Mouse (Mus musculus) neural tube, embryonic 15.5 days (tissue): ENCODE measurements around the gene Ttc26. TPM values are rescaled to one million over a fixed set of nuclear protein-coding genes. Genes with fewer than 3 reads are reported as not detected.
"Not testable (repeated sequence)": the region's sequence is repeated elsewhere in the genome, so short reads cannot be mapped to it uniquely, and the experiment has no call there.

Source experiments
- ATAC-seq: fragments of 200-750 bp; cut with Nextera tagmentation; 2 replicates; pipeline ENCODE4 v1.8.0; 2017; ENCODE audit warnings: mild to moderate bottlenecking, moderate TSS enrichment, moderate library complexity; ENCODE audit not compliant: low FRiP score
- H3K27ac ChIP-seq: fragments of 300-500 bp; sonication (generic); replicated peaks from 2 replicates; pipeline ENCODE4 v1.5.1; 2015; ENCODE audit warnings: mild to moderate bottlenecking, inconsistent platforms
- H3K27me3 ChIP-seq: fragments of 300-500 bp; sonication (generic); replicated peaks from 2 replicates; pipeline ENCODE4 v1.6.1; 2015; ENCODE audit warnings: inconsistent platforms
- H3K36me3 ChIP-seq: fragments of 300-500 bp; sonication (generic); 2 replicates; pipeline ENCODE4 v1.6.1; 2015; ENCODE audit warnings: inconsistent platforms
- H3K4me1 ChIP-seq: fragments of 300-500 bp; sonication (generic); 2 replicates; pipeline ENCODE4 v1.6.1; 2015; ENCODE audit warnings: inconsistent platforms
- H3K4me2 ChIP-seq: fragments of 300-500 bp; sonication (generic); 2 replicates; pipeline ENCODE4 v1.6.1; 2015; ENCODE audit warnings: inconsistent platforms, mild to moderate bottlenecking, moderate library complexity
- H3K4me3 ChIP-seq: fragments of 300-500 bp; sonication (generic); replicated peaks from 2 replicates; pipeline ENCODE4 v1.5.1; 2015; ENCODE audit warnings: mild to moderate bottlenecking, inconsistent platforms
- H3K9ac ChIP-seq: fragments of 300-500 bp; sonication (generic); replicated peaks from 2 replicates; pipeline ENCODE4 v1.6.1; 2015; ENCODE audit warnings: mild to moderate bottlenecking, inconsistent platforms
- H3K9me3 ChIP-seq: fragments of 300-500 bp; sonication (generic); replicated peaks from 2 replicates; pipeline ENCODE4 v1.6.1; 2016; ENCODE audit warnings: inconsistent platforms
- WGBS: fragments of 180-500 bp; shearing (Covaris S2); methylation state at CpG from one replicate; pipeline ENCODE4 v1.1.7; 2015; ENCODE audit warnings: mixed read lengths; 5-methylcytosine and 5-hydroxymethylcytosine counted together
- polyA plus RNA-seq: library from polyadenylated mRNA; unstranded; fragments of >200 nt; fragmentation: Nextera tagmentation; extraction: Ambion mirVana; gene quantifications from 2 replicates; pipeline ENCODE4 v1.2.1, GENCODE M21; 2015

Gene Ttc26
- polyA plus RNA-seq, 1 experiment from 2014 or later, result 4.8 TPM

- H3K9ac ChIP-seq, result no peak overlapping the region
- H3K36me3 ChIP-seq, result no peaks in the 10 kb centered on the region
- no peak overlapping the region for H3K27ac ChIP-seq
- no peak overlapping the region for H3K4me2 ChIP-seq
- no peak for ATAC-seq
- peaks cover 26% of the 10 kb centered on the region for H3K4me1 ChIP-seq
- peaks cover 40% of the 10 kb centered on the region for H3K27me3 ChIP-seq
- H3K9me3 ChIP-seq, result no peaks in the 10 kb centered on the region
- H3K4me3 ChIP-seq, result no peak overlapping the region
- 55% methylated on average over 5 of the region's 5 CpGs for WGBS
Observed at GRCm38 (mm10) chr6:38357603-38358252, 23.5 kb upstream of the Ttc26 start.

GRCm38 (mm10) chr6:38358253-38359027 is 22.8 kb upstream of the Ttc26 start:
- H3K27me3 ChIP-seq, result peaks cover 33% of the 10 kb centered on the region
- H3K4me3 ChIP-seq, result no peak overlapping the region
- no peaks in the 10 kb centered on the region for H3K9me3 ChIP-seq
- H3K27ac ChIP-seq, result no peak overlapping the region
- no peak for ATAC-seq
- WGBS, result 80% methylated on average over 8 of the region's 8 CpGs
- H3K36me3 ChIP-seq, result no peaks in the 10 kb centered on the region
- H3K4me2 ChIP-seq, result no peak overlapping the region
- no peak overlapping the region for H3K9ac ChIP-seq
- peaks cover 21% of the 10 kb centered on the region for H3K4me1 ChIP-seq

DNA sequence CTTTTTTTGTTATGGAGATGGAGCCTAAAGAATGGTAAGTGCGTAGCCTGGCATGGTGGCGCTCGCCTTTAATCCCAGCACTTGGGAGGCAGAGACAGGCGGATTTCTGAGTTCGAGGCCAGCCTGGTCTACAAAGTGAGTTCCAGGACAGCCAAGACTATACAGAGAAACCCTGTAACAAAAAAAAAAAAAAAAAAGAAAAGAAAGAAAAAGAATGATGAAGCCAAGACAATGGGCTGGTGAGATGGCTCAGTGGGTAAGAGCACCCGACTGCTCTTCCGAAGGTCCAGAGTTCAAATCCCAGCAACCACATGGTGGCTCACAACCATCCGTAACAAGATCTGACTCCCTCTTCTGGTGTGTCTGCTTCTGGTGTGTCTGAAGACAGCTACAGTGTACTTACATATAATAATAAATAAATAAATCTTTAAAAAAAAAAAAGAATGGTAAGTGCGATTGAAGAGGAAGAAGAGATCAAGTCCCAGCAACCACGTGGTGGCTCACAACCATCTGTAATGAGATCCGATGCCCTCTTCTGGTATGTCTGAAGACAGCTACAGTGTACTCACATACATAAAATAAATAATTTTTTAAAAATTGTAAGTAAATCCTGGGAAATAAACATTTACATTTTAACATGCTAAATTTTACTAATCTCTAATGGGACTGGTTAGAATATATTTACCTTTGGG is 22.1 kb upstream of the Ttc26 start:
- H3K9me3 ChIP-seq, H3K27ac ChIP-seq, H3K4me3 ChIP-seq, H3K36me3 ChIP-seq, ATAC-seq, H3K9ac ChIP-seq, H3K4me2 ChIP-seq: not testable (repeated sequence)
- Histone ChIP-seq H3K27me3 (peaks cover 27% of the 10 kb centered on the region), H3K4me1 (peaks cover 14% of the 10 kb centered on the region)
- WGBS, result 93% methylated on average over 10 of the region's 11 CpGs

DNA sequence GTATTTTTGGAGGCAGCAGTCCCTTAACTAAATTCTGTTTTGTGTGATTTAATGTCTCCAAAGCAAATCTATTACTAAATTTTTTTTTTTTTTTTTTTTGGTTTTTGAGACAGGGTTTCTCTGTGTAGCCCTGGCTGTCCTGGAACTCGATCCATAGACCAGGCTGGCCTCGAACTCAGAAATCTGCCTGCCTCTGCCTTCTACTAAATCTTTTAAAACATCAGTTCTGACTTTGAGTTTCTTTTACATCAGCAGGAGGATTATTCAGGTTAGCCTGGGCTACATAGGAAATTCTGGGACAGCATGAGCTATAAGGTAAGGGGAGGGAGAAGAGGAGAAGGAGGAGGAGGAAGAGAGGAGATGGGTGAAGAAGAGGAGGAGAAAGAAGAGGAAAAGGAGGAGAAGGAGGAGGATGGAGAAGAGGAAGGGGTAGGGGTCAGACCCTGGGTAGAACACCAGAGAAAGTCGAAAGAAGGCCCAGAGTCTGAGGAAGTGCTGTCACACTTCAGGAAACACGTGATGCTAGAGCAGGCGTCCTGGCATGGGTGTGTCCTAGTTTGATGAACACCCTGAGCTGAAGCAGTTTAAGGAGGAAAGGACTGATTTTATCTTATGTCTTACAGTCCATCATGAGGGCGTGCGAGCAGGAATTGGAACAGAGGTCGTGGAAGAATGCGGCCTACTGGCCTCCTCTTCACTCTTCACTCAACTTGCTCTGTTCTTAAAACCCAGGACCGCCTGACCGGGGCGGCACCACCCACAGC is 21.4 kb upstream of the Ttc26 start:
- no peak overlapping the region for H3K4me2 ChIP-seq
- WGBS, result 89% methylated on average over 12 of the region's 12 CpGs

DNA sequence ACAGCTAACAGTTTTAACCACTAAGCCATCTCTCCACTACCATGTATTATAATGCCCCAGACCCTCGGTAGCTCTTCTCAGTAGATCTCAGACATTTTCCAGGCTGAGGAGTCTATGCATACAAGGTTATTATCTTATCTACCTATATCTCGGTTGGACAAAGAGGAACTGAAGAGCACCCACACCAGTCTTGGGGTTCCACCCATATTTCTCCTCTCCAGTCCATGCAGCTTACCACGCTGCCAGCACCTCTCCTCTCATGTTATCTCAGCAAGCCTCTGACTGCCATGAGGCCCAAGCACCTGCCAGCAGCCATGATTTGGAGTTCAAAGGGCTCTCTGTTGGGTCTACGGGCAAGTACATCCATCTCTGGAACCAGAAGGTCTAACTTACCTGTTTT is 20.2 kb upstream of the Ttc26 start:
- H3K4me1 ChIP-seq, result no peaks in the 10 kb centered on the region
- no peak overlapping the region for H3K27ac ChIP-seq
- H3K27me3 ChIP-seq, result peaks cover 8% of the 10 kb centered on the region; the same call in 1 of the 2 replicates
- H3K36me3 ChIP-seq, result no peaks in the 10 kb centered on the region
- H3K4me3 ChIP-seq, result no peak overlapping the region
- H3K9me3 ChIP-seq, result no peaks in the 10 kb centered on the region
- WGBS, result 97% methylated on average over 4 of the region's 4 CpGs
- no peak overlapping the region for H3K9ac ChIP-seq
- no peak for ATAC-seq
- no peak overlapping the region for H3K4me2 ChIP-seq

More for the DNA sequence above, 21.4 kb upstream of the Ttc26 start:
- H3K36me3 ChIP-seq, result no peaks in the 10 kb centered on the region
- peaks cover 7% of the 10 kb centered on the region; the same call in 1 of the 2 replicates for H3K4me1 ChIP-seq
- H3K9ac ChIP-seq, result no peak overlapping the region
- no peak overlapping the region for H3K27ac ChIP-seq
- H3K4me3 ChIP-seq, result no peak overlapping the region
- peaks cover 20% of the 10 kb centered on the region for H3K27me3 ChIP-seq
- H3K9me3 ChIP-seq, result no peaks in the 10 kb centered on the region
- no peak for ATAC-seq

- ATAC-seq, result no peak
- Histone ChIP-seq H3K9ac (no peak overlapping the region), H3K4me1 (no peaks in the 10 kb centered on the region), H3K27ac (no peak overlapping the region), H3K9me3 (no peaks in the 10 kb centered on the region), H3K4me2 (no peak overlapping the region), H3K4me3 (no peak overlapping the region), H3K36me3 (no peaks in the 10 kb centered on the region), H3K27me3 (0 out of 2 replicates have a peak, but pooled peaks cover 2% of the 10 kb centered on the region)
- 73% methylated on average over 1 of the region's 1 CpGs for WGBS
Observed at GRCm38 (mm10) chr6:38361937-38362336, 19.3 kb upstream of the Ttc26 start.

GRCm38 (mm10) chr6:38363370-38363769 is 17.9 kb upstream of the Ttc26 start:
- H3K27me3 ChIP-seq, result no peaks in the 10 kb centered on the region
- no peaks in the 10 kb centered on the region for H3K36me3 ChIP-seq
- H3K27ac ChIP-seq, result no peak overlapping the region
- H3K4me3 ChIP-seq, result no peak overlapping the region
- WGBS, result 58% methylated on average over 4 of the region's 4 CpGs
- no peak overlapping the region for H3K4me2 ChIP-seq
- H3K9ac ChIP-seq, result no peak overlapping the region
- H3K4me1 ChIP-seq, result no peaks in the 10 kb centered on the region
- no peaks in the 10 kb centered on the region for H3K9me3 ChIP-seq
- no peak for ATAC-seq

DNA sequence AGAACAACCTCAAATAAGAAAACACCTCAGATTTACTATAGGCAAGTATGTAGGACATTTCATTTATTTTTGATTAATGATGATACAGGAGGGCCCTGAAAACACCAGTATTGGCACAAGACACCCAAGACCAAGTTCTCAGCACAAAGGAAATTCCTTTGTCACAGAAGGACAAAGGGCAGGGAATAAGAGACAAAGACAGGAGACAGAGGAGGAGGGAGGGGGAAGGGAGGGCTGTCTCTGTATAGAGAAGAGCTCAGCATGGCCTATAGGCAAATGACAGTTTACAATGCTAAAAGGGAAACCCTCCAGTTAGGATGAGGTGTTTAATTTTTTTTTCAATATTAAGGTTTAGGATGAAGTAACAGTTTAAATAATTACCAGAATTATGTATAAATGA is 17.1 kb upstream of the Ttc26 start:
- Histone ChIP-seq H3K4me2 (no peak overlapping the region), H3K36me3 (no peaks in the 10 kb centered on the region), H3K27ac (no peak overlapping the region), H3K4me1 (no peaks in the 10 kb centered on the region), H3K4me3 (no peak overlapping the region), H3K9ac (no peak overlapping the region), H3K9me3 (no peaks in the 10 kb centered on the region), H3K27me3 (no peaks in the 10 kb centered on the region)
- no peak for ATAC-seq

DNA sequence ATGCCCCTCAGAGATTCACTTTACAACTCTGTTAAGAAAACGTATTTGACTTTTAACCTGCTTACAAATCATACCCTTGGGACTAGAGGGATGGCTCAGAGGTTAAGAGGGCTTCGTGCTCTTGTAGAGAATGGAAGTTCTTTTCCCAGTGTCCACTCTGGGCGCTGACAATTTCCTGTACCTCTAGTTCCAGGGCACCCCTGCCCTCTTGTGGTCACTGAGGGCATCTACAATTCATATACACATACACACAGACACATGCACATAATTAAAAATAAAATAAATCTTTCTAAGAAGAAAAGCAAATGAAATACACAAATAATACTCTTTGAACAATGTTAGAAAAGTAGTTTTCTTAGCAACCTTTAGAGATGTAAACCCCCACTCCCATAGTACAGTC is 11.3 kb upstream of the Ttc26 start:
- H3K4me2 ChIP-seq, result no peak overlapping the region
- H3K9me3 ChIP-seq, result no peaks in the 10 kb centered on the region
- 74% methylated on average over 3 of the region's 3 CpGs for WGBS
- no peak overlapping the region for H3K4me3 ChIP-seq
- no peaks in the 10 kb centered on the region for H3K4me1 ChIP-seq
- no peak overlapping the region for H3K9ac ChIP-seq
- H3K36me3 ChIP-seq, result no peaks in the 10 kb centered on the region
- H3K27ac ChIP-seq, result no peak overlapping the region
- H3K27me3 ChIP-seq, result no peaks in the 10 kb centered on the region
- ATAC-seq, result no peak

DNA sequence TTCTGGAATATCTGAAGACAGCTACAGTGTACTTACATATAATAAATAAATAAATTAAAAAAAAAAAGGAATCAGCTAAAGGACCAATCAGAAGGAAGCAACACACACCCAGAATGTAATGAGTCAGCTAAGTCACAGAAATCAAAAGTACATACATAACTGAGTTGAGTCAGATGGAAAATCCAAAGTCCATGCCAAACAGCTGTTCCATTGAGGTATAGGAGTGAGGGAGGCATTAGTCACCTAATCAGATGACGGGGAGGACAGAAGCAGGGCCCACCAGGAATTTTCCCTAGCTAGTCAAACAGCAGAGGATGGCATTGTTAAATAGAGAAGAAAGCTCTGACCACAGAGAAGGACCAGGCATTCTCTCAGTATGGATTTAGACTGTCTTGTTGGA is 7.0 kb upstream of the Ttc26 start:
- H3K9me3 ChIP-seq, result no peaks in the 10 kb centered on the region
- H3K9ac ChIP-seq, result no peak overlapping the region
- 74% methylated on average over 1 of the region's 1 CpGs for WGBS
- H3K4me2 ChIP-seq, result no peak overlapping the region
- ATAC-seq, result no peak
- no peak overlapping the region for H3K4me3 ChIP-seq
- no peaks in the 10 kb centered on the region for H3K36me3 ChIP-seq
- no peak overlapping the region for H3K27ac ChIP-seq
- H3K27me3 ChIP-seq, result no peaks in the 10 kb centered on the region
- H3K4me1 ChIP-seq, result no peaks in the 10 kb centered on the region

GRCm38 (mm10) chr6:38380764-38381128 is 523 bp upstream of the Ttc26 start:
- Histone ChIP-seq H3K9me3 (no peaks in the 10 kb centered on the region), H3K4me1 (peaks cover 13% of the 10 kb centered on the region), H3K27ac (peak overlapping the region; percentile 86), H3K27me3 (no peaks in the 10 kb centered on the region), H3K4me2 (peak overlapping the region; percentile 83), H3K9ac (peak overlapping the region; percentile 65), H3K36me3 (0 out of 2 replicates have a peak, but pooled peaks cover 5% of the 10 kb centered on the region), H3K4me3 (peak overlapping the region; percentile 76)
- ATAC-seq, result peak; percentile 26; the same call in 1 of the 2 replicates
- WGBS, result 2% methylated on average over 4 of the region's 4 CpGs
